In the genomic region with DNA sequence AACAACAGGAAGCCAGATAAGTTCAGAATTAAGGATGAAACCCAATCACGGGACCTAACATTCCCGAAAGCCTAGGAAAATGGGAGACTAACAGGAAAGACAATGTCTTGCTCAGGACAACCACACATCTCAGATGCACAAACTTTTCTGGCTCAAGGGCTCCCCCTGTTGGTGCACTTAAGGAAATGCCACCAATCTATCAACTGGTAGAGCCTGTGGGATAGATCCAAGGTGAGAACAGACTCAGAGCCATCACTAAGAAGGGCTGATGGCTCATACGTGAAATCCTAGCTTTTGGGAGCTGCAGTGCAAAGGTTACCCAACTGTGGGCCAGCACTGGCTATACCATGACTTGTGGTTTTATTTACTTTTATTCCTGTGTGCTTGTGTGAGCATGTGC, we compare ENCODE assay signal across 8 mouse cellular contexts. TPM values are rescaled to one million over a fixed set of nuclear protein-coding genes. Genes with fewer than 3 reads are reported as not detected.
DNase-seq lines count a peak whose midpoint lies in the region; ATAC-seq and TF ChIP-seq lines count a peak whose summit lies in the region.

No protein-coding gene starts in this region.

- no peaks in the 10 kb centered on the region for H3K27me3 ChIP-seq in midbrain, embryonic 10.5 days (ENCODE audit: low read depth, poor library complexity, severe bottlenecking)
- no peaks in the 10 kb centered on the region for H3K27me3 ChIP-seq in midbrain, embryonic 16.5 days (ENCODE audit: control insufficient read depth, insufficient read depth, low read depth, low read length)
- H3K27me3 ChIP-seq in intestine, embryonic 15.5 days (replicated peaks) = no peaks in the 10 kb centered on the region
- no peaks in the 10 kb centered on the region for H3K27me3 ChIP-seq in limb, embryonic 10.5 days (ENCODE audit: low read depth, poor library complexity, severe bottlenecking)
- H3K27me3 ChIP-seq in stomach, embryonic 15.5 days (replicated peaks) = no peaks in the 10 kb centered on the region

- no peaks in the 10 kb centered on the region for H3K9me3 ChIP-seq in midbrain, embryonic 10.5 days (replicated peaks)
- H3K9me3 ChIP-seq in midbrain, embryonic 16.5 days (replicated peaks; ENCODE audit: control insufficient read depth, low read length, poor library complexity, severe bottlenecking) = no peaks in the 10 kb centered on the region
- H3K9me3 ChIP-seq in intestine, embryonic 15.5 days = no peaks in the 10 kb centered on the region
- no peaks in the 10 kb centered on the region for H3K9me3 ChIP-seq in limb, embryonic 10.5 days (replicated peaks)
- H3K9me3 ChIP-seq in stomach, embryonic 15.5 days = no peaks in the 10 kb centered on the region

- TF ChIP-seq CTCF in gastrocnemius, adult 2 months (IDR thresholded peaks at IDR 0.05) = peak; percentile 93; the same call in 1 of the 2 replicates

- ATAC-seq in midbrain, embryonic 16.5 days = no peak
- ATAC-seq in intestine, embryonic 15.5 days = peak; percentile 56
- ATAC-seq in stomach, embryonic 15.5 days (ENCODE audit: insufficient read depth, low FRiP score, low read depth) = peak; percentile 45; the same call in 1 of the 2 replicates

- H3K4me2 ChIP-seq in midbrain, embryonic 16.5 days (ENCODE audit: low read length) = no peak overlapping the region
- H3K4me2 ChIP-seq in intestine, embryonic 15.5 days (replicated peaks) = no peak overlapping the region
- H3K4me2 ChIP-seq in stomach, embryonic 15.5 days = no peak overlapping the region

- H3K36me3 ChIP-seq in midbrain, embryonic 10.5 days = peaks cover 96% of the 10 kb centered on the region
- no peaks in the 10 kb centered on the region for H3K36me3 ChIP-seq in midbrain, embryonic 16.5 days (ENCODE audit: control insufficient read depth, insufficient read depth, low read length)
- H3K36me3 ChIP-seq in intestine, embryonic 15.5 days = peaks cover 9% of the 10 kb centered on the region
- peaks cover 97% of the 10 kb centered on the region for H3K36me3 ChIP-seq in limb, embryonic 10.5 days
- H3K36me3 ChIP-seq in stomach, embryonic 15.5 days = peaks cover 20% of the 10 kb centered on the region

- H3K4me3 ChIP-seq in midbrain, embryonic 10.5 days = no peak overlapping the region
- no peak overlapping the region for H3K4me3 ChIP-seq in midbrain, embryonic 16.5 days (ENCODE audit: low read depth, low read length)
- peak overlapping the region; percentile 60 for H3K4me3 ChIP-seq in gastrocnemius, adult 2 months
- no peak overlapping the region for H3K4me3 ChIP-seq in intestine, embryonic 15.5 days (replicated peaks)
- no peak overlapping the region for H3K4me3 ChIP-seq in limb, embryonic 10.5 days
- no peak overlapping the region for H3K4me3 ChIP-seq in stomach, embryonic 15.5 days (replicated peaks)

- intact Hi-C loops in gastrocnemius, adult 2 months (cut with DNase I) = loop anchor here (1.0 to 2.0 kb wide), 2 partner anchors 14 to 32 kb away; a partner anchor contains a TSS

- WGBS in midbrain, embryonic 10.5 days = 32% methylated on average over 3 of the region's 3 CpGs
- 29% methylated on average over 3 of the region's 3 CpGs for WGBS in midbrain, embryonic 16.5 days
- WGBS in intestine, embryonic 15.5 days = 19% methylated on average over 3 of the region's 3 CpGs
- 46% methylated on average over 3 of the region's 3 CpGs for WGBS in limb, embryonic 10.5 days
- WGBS in stomach, embryonic 15.5 days = 27% methylated on average over 3 of the region's 3 CpGs

- no peak overlapping the region for H3K9ac ChIP-seq in midbrain, embryonic 16.5 days (ENCODE audit: low read depth, low read length)
- H3K9ac ChIP-seq in intestine, embryonic 15.5 days = no peak overlapping the region
- H3K9ac ChIP-seq in stomach, embryonic 15.5 days = no peak overlapping the region

- no peak overlapping the region for H3K27ac ChIP-seq in midbrain, embryonic 10.5 days (replicated peaks)
- H3K27ac ChIP-seq in midbrain, embryonic 16.5 days (ENCODE audit: low read length) = no peak overlapping the region
- peak overlapping the region; percentile 85 for H3K27ac ChIP-seq in gastrocnemius, adult 2 months
- 0 out of 2 replicates have a peak overlapping the region, but pooled peaks have one; percentile 73 for H3K27ac ChIP-seq in intestine, embryonic 15.5 days
- H3K27ac ChIP-seq in limb, embryonic 10.5 days = no peak overlapping the region
- H3K27ac ChIP-seq in stomach, embryonic 15.5 days = peak overlapping the region; percentile 63; the same call in 1 of the 2 replicates

- DNase-seq in midbrain, embryonic 10.5 days (ENCODE audit: low spot score) = peak; percentile 73
- DNase-seq in cerebellum, postnatal 10 days = peak; percentile 89 to 90
- DNase-seq in gastrocnemius, adult 2 months = peak; percentile 86
- peak; percentile 85 for DNase-seq in limb, embryonic 10.5 days (ENCODE audit: low spot score)
- DNase-seq in monocyte, adult 2 months (ENCODE audit: low read depth in 1 of 2, low spot score in 2 of 2) = peak; percentile 26 to 67

- H3K4me1 ChIP-seq in midbrain, embryonic 10.5 days = peaks cover 8% of the 10 kb centered on the region
- H3K4me1 ChIP-seq in midbrain, embryonic 16.5 days (ENCODE audit: control insufficient read depth, insufficient read depth, low read length) = no peaks in the 10 kb centered on the region
- peaks cover 33% of the 10 kb centered on the region for H3K4me1 ChIP-seq in intestine, embryonic 15.5 days (replicated peaks)
- peaks cover 23% of the 10 kb centered on the region for H3K4me1 ChIP-seq in limb, embryonic 10.5 days
- peaks cover 16% of the 10 kb centered on the region for H3K4me1 ChIP-seq in stomach, embryonic 15.5 days

RNA-seq across cellular contexts. Expression of a gene that starts 7.3 kb away (rescaled TPM):
- 97.3 and 110 TPM in 2 replicates for polyA plus RNA-seq in midbrain, embryonic 10.5 days (2016; fragmentation: Nextera tagmentation; extraction: Ambion mirVana)
- polyA plus RNA-seq in midbrain, embryonic 16.5 days (2015; fragmentation: Nextera tagmentation; extraction: Ambion mirVana) = 19.4 and 22.4 TPM in 2 replicates
- 1 to 10 TPM; 8.9 to 9.2 TPM for total RNA-seq in gastrocnemius, adult 2 months (2021)
- polyA plus RNA-seq in intestine, embryonic 15.5 days (2015; fragmentation: Nextera tagmentation; extraction: Ambion mirVana) = 64.0 and 65.8 TPM in 2 replicates
- polyA plus RNA-seq in limb, embryonic 10.5 days (2016; fragmentation: Nextera tagmentation; extraction: Ambion mirVana) = 125 and 130 TPM in 2 replicates
- polyA plus RNA-seq in stomach, embryonic 15.5 days (2015; fragmentation: Nextera tagmentation; extraction: Ambion mirVana) = 60.9 and 64.2 TPM in 2 replicates

RNA-seq across cellular contexts. Expression of a gene that starts 29.3 kb away (rescaled TPM):
- polyA plus RNA-seq in midbrain, embryonic 10.5 days (2016; fragmentation: Nextera tagmentation; extraction: Ambion mirVana) = not detected in 2 replicates
- not detected in 2 replicates for polyA plus RNA-seq in midbrain, embryonic 16.5 days (2015; fragmentation: Nextera tagmentation; extraction: Ambion mirVana)
- not detected for total RNA-seq in gastrocnemius, adult 2 months (2021)
- polyA plus RNA-seq in intestine, embryonic 15.5 days (2015; fragmentation: Nextera tagmentation; extraction: Ambion mirVana) = not detected in 2 replicates
- polyA plus RNA-seq in limb, embryonic 10.5 days (2016; fragmentation: Nextera tagmentation; extraction: Ambion mirVana) = not detected in 2 replicates
- polyA plus RNA-seq in stomach, embryonic 15.5 days (2015; fragmentation: Nextera tagmentation; extraction: Ambion mirVana) = not detected in 2 replicates

RNA-seq across cellular contexts. Expression of a gene that starts 32.1 kb away (rescaled TPM):
- 1.8 and 2.2 TPM in 2 replicates for polyA plus RNA-seq in midbrain, embryonic 10.5 days (2016; fragmentation: Nextera tagmentation; extraction: Ambion mirVana)
- 16.0 and 20.4 TPM in 2 replicates for polyA plus RNA-seq in midbrain, embryonic 16.5 days (2015; fragmentation: Nextera tagmentation; extraction: Ambion mirVana)
- 10 to 100 TPM in 1 of 2 experiments, 1 to 10 TPM in 1; 8.2 to 14.3 TPM for total RNA-seq in gastrocnemius, adult 2 months (2021)
- 11.9 and 12.4 TPM in 2 replicates for polyA plus RNA-seq in intestine, embryonic 15.5 days (2015; fragmentation: Nextera tagmentation; extraction: Ambion mirVana)
- polyA plus RNA-seq in limb, embryonic 10.5 days (2016; fragmentation: Nextera tagmentation; extraction: Ambion mirVana) = 1.3 and 1.7 TPM in 2 replicates
- polyA plus RNA-seq in stomach, embryonic 15.5 days (2015; fragmentation: Nextera tagmentation; extraction: Ambion mirVana) = 9.6 and 11.0 TPM in 2 replicates

RNA-seq across cellular contexts. Expression of a gene that starts 43.9 kb away (rescaled TPM):
- 242 and 245 TPM in 2 replicates for polyA plus RNA-seq in midbrain, embryonic 10.5 days (2016; fragmentation: Nextera tagmentation; extraction: Ambion mirVana)
- polyA plus RNA-seq in midbrain, embryonic 16.5 days (2015; fragmentation: Nextera tagmentation; extraction: Ambion mirVana) = 105 and 121 TPM in 2 replicates
- total RNA-seq in gastrocnemius, adult 2 months (2021) = 10 to 100 TPM; 87.8 to 88.4 TPM
- polyA plus RNA-seq in intestine, embryonic 15.5 days (2015; fragmentation: Nextera tagmentation; extraction: Ambion mirVana) = 109 and 118 TPM in 2 replicates
- polyA plus RNA-seq in limb, embryonic 10.5 days (2016; fragmentation: Nextera tagmentation; extraction: Ambion mirVana) = 223 and 240 TPM in 2 replicates
- polyA plus RNA-seq in stomach, embryonic 15.5 days (2015; fragmentation: Nextera tagmentation; extraction: Ambion mirVana) = 98.7 and 118 TPM in 2 replicates

RNA-seq across cellular contexts. Expression of a gene that starts 59.0 kb away (rescaled TPM):
- polyA plus RNA-seq in midbrain, embryonic 10.5 days (2016; fragmentation: Nextera tagmentation; extraction: Ambion mirVana) = 4.1 and 4.3 TPM in 2 replicates
- polyA plus RNA-seq in midbrain, embryonic 16.5 days (2015; fragmentation: Nextera tagmentation; extraction: Ambion mirVana) = 3.0 and 3.2 TPM in 2 replicates
- total RNA-seq in gastrocnemius, adult 2 months (2021) = 10 to 100 TPM; 87.0 to 93.7 TPM
- polyA plus RNA-seq in intestine, embryonic 15.5 days (2015; fragmentation: Nextera tagmentation; extraction: Ambion mirVana) = 10.3 and 10.4 TPM in 2 replicates
- polyA plus RNA-seq in limb, embryonic 10.5 days (2016; fragmentation: Nextera tagmentation; extraction: Ambion mirVana) = 2.0 and 2.4 TPM in 2 replicates
- 15.2 and 16.4 TPM in 2 replicates for polyA plus RNA-seq in stomach, embryonic 15.5 days (2015; fragmentation: Nextera tagmentation; extraction: Ambion mirVana)

Comparison
In these comparisons a context has a peak if more than half of its experiments do, and no peak if none do; other contexts are left out.
1. H3K27ac ChIP-seq: peak in gastrocnemius, adult 2 months (single experiment), intestine, embryonic 15.5 days (single experiment) and stomach, embryonic 15.5 days (single experiment); none in midbrain, embryonic 10.5 days (single experiment), midbrain, embryonic 16.5 days (single experiment) and limb, embryonic 10.5 days (single experiment).
2. Peak in every context shown above with its lines, with median percentiles within 50 percentile points of each other: DNase-seq.